Mouse (Mus musculus) heart, adult 9 months (tissue): ENCODE results near the gene Fbxl16.
A peak's percentile ranks its signal among the peaks of the same experiment; 100 is the strongest.

Source experiments
- DNase-seq, 2 experiments: peaks; one replicate each; pipeline ENCODE4 v3.0.0; 2022; ENCODE audit warnings: low spot score in 2 of 2

Gene Fbxl16

DNA sequence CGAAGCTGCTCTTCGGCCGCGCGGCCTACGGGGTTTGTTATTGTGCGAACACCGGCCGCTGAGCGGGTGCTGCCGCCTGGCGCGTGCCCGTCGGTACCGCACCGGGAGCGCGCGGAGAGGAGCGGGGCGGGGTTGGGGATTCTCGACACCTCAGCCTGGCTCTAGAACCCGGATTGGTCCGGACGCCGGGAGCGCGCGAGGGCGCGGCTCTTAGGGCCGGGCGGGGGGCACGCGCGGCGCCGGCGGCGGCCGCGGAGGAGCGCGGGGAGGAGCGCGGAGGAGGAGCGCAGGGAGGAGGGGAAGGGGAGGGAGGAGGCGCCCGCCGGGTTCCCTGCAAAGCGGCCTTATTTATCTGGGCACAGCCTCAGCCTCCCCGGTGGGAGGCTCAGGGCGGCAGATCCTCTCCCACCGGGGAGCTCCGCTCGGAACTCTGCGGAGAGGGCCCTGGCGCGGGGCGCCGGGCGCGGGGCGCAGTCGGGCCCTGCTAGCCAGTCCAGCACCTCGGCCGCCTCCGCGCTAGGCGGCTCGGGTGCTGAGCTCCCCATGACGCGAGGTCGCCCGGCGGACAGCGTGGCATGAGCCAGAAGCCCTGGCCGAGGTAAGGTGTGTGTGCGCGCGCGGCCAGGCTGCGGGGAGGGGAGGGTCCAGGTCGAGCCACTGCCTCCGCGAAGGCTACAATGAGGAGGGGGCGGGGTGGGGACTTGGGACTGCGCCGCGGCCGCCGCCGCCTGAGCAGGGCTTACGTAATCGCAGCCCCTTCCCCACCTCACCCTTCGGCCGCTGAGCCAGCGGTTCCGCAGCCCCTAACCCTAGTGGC lies at the start of gene Fbxl16:
Gene Fbxl16 (plus strand): TSS at position 297 of the 817 bp plus-strand sequence.
- peak; percentile 62 to 66 for DNase-seq

DNA sequence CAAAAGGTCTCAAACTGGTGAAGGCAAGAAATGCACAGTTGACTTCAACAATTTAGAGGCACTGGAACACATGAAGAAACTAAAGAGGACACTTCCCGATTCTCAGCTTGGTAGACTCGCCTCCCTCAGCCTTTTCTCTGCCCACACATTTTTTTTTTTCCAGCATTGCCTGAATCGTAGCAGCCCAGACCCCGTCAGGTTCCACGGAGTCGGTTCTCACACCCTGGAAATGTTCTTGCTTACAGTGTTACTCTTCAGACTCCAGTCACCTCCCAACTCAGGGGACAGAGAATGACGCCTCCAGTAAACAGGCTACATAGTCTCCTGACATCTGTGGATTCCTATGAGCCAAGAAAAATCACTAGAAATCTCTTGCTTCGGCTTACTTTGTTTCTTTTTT lies 48.7 kb upstream of the Fbxl16 start:
- no peak for DNase-seq

DNA sequence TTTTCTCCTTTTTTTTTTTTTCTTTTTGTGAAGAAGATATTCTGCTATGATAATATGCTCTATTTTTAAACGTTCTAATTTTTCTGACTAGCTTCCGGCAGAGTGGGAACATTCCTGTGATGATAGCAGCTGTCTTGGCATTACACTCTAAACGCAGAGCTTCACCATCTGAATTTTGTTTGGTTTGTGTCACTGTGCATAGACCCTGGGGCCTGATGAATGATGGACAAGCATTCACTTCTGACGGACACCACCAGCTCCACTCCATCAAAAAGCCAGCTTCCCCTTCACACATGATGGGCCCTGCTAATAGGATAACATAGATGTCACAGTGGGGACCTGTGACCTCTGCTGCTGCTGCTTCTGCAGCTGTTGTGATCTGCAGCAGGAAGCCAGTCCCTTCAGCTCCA lies 47.3 kb upstream of the Fbxl16 start:
- DNase-seq: no peak

DNA sequence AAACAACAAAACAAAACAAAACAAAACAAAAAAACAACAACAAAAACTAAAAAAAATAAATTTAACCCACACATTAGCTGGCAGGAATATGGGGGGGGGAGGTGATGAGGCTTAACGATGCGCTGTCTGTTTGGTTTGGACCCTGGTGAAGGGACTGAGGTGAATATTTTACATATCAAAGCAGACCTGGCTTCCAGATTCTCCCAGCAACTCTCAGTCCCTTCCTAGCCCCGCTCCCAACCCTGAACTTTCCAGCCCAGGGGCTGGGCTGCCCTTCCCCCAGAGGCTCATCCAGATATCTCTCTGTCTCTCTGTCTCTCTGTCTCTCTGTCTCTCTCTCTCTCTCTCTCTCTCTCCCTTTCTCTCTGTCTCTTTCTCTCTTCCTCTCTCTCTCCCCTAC lies 46.3 kb upstream of the Fbxl16 start:
- DNase-seq: no peak

DNA sequence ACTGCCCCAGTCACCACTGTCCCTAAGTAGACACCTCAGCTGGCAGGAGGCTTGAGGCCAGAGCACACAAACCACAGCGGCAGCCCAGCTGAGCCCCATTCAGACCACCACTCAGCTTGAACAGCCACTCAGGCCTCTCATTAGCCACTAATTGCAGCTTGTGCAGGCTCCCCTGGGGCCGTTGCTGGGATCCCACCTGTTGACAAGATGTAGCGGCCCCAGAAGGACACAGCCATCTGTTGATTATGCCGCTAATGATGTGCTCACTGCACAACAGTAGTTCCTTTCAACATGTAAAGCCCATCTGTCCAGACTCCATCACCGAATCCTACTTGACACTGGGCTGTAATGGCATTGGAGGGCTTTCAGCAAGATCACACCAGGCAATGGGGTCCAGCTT lies 43.0 kb upstream of the Fbxl16 start:
- no peak for DNase-seq

DNA sequence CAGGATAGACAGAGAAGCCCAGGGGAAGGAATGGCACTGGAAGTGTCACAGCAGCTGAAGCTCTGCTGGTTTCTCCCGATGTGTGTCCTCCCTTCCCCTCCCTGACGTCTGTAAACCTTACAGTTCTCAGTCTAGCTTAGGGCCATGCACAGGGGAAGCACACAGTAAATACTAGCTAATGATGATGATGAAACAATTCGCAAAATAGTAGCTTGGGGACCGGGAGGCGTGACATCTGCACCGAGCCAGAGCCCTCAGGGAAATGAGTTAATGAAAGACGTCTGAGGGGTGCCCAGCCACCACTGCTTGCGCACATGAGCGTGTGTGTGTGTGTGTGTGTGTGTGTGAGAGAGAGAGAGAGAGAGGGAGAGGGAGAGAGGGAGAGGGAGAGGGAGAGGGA lies 39.6 kb upstream of the Fbxl16 start:
- no peak for DNase-seq

DNA sequence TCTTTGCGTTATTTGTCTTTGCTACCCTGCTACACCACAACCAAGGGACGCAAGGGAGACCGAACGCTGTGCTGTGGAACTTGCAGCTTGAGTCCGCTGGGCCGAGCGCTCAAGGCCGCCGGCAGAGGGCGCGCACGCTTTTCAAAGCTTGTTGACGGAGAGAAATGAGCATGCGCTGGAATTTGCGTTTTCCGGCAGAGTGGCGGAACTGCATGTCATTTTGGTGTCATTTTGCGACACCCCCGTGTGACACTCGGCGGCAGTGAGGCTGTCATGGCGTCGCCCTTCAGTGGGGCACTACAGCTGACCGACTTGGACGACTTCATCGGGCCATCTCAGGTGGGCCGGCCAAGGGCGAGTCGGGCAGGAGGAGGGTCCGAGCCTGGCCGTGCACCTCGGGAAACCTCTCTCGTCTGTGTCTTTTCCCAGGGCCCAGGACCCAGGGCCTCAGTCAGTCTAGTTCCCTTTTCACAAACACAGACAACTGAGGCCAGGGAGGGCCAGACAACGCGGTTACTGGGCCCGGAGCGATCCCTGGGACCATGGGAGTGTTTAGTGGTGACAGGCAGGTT lies 35.2 kb upstream of the Fbxl16 start, which contains the start of gene Narfl:
Gene Narfl (plus strand): TSS at position 228 of the 572 bp plus-strand sequence.
- peak; percentile 90 to 96 for DNase-seq

DNA sequence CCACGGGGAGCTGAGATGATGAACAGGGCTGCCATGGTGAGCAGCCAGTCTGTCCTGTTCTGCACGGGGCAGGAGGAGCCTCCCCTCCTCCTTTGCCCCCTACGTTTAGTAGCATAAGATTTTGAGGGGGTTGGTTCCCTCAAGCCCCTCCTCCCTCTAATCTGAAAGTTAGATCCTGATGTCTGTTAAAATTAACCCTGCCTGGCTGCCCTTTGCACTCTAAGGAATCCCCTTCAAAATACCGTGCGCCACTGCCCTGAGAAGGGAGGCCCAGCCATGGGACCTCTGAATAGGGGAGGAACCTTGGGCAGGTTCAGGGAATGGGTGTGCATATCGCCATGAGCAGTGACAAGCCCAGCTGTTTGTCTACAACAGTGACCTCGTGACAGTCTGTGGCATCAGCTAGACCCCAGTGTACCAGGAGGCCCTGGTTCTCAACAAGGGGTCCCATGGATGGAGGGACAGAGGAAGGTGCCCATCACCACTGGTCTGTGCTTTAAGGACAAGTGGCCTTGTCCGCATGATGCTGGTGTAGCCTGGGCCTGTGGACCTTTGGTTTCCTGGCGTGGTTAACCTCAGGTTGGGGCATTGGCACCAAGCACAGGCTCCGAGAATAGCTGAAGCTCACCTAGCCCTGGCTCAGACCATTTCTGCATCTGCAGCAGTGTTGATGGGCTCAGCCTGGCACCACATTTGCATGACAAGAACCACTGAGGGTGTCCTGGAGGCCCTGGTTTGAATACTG lies 33.4 kb upstream of the Fbxl16 start:
- DNase-seq: no peak

DNA sequence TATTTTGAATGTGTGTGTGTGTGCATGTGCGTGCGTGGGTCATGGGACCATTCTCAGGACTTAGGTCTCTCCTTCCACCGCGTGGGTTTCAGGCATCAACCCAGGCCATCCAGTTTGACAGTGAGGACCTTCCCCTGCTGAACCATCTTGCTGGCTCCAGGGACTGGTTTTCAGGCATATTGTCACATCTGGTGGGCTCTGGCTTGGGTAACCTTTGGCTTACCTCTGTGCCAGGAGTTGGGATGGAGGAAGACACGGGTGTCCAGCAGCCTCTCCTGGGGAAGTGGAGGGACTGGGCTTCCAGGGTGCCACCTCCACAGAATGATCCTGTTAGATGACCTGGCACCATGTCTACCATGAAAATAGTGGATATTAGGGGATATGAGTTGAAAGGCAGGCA lies 30.9 kb upstream of the Fbxl16 start:
- DNase-seq: no peak

DNA sequence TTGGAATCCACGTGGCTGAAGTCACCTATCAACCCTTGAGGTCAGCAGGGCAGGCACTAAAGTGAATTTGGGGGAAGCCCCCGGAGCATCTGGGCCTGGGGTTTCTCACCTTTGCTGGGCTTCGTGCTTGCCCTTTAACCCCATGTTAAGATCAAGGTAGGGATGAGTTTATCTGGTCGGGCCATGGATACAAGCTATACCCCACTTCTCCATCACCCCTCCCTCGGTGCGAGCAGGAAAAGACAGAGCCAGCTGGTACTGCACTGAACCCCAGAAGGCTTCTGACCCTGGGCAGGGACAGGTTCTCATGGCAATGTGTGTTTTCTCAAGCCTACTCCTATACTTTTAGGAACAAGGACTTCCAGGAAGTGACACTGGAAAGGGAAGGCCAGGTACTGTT lies 27.5 kb upstream of the Fbxl16 start:
- no peak for DNase-seq

DNA sequence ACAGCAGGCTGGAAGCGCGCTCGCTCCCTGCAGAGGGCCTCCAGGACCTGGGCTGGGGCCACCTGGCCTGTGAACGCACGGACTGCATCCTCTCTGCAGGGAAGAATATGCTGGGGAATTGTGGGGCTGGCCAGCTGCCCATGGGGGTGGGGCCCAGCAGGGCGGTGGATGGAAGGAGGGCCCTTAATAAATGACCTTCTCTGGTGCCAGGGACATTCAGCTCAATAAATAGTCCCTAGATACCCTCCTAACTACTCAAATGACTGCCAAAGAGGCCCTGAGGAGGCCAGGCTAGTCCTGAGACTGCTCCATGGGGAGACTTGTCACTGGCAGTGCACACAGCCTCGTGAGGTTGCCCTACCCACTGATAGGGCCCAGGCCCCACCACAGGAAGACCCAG lies 25.8 kb upstream of the Fbxl16 start:
- DNase-seq: peak; percentile 50 to 56

DNA sequence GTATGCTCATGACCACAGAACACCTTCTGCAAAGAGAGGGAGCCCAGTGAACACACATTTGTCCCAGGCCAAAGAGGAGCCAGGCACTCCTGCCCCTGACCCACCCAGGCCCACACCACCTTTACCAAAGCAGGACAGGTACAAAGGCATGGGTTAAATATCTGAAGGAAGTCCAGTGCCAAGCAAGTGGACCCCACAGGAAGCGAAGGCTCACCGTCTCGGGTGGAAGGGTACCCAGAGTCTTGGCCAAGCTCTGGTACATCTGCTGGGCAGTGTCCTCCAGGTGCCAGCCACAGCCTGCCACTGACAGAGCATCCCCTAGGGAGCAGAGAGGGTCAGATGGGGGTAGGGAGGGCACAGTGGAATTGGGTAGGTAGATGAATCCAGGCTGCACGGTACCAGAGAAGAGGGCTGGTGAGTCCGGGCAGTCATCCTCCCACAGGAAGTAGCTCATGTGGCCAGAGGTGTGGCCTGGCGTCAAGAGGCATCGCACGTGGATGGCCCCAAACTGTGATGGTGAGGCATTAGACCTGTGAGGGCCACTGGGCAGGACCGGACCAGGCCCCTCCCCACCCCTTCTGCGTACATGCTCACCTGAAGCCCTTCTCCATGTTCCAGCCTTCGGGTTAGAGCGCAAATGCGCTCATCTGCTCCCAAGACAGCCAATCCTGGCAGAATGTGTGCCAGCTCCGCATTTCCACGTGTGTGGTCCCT lies 24.9 kb upstream of the Fbxl16 start:
- DNase-seq: no peak

DNA sequence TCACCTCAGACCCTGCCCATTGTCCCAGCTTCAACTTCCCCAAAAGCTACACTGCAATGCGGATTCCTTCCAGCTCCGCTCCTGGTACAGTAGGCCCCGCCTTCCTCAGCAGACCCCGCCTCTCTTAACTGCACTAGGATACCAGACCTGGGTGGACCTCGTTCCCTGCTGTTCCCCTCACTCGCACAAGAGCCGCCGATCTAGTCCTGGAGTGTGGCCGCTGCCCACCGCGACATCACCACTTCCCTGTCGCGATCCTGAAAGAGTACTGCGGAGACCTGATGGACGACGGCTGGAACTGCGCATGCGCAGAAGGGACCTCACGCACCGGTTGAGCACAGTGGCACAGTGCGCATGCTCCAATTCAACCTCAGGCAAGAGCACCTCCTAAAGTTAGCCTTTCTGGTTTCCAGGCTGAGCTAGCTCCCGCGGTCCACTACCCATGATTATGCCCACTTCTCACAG lies 23.6 kb upstream of the Fbxl16 start, which contains the start of gene Haghl:
Gene Haghl (minus strand): TSS at position 393 of the 465 bp plus-strand sequence.
- peak; percentile 95 to 97 for DNase-seq

DNA sequence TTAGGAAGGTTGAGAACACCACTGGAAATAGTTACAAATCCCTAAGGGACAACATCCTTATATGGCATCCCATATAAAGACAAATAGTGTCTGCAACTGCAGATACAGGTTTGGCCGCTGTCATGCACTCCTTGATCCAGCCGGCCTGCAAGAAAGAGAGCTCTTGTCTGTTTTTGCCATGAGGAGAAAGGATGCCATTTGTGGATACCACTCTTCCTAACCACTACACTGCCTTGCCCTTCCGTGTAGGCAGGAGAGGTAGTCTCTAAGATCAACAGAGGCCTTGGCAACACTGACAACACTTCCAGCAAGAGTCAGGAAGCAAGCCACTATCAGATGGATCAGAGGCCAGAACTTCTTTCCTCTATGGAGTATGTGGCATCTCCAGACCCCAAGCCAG lies 22.6 kb upstream of the Fbxl16 start, which contains the start of gene Ccdc78:
Gene Ccdc78 (plus strand): TSS at position 301 of the 400 bp plus-strand sequence.
- no peak for DNase-seq

DNA sequence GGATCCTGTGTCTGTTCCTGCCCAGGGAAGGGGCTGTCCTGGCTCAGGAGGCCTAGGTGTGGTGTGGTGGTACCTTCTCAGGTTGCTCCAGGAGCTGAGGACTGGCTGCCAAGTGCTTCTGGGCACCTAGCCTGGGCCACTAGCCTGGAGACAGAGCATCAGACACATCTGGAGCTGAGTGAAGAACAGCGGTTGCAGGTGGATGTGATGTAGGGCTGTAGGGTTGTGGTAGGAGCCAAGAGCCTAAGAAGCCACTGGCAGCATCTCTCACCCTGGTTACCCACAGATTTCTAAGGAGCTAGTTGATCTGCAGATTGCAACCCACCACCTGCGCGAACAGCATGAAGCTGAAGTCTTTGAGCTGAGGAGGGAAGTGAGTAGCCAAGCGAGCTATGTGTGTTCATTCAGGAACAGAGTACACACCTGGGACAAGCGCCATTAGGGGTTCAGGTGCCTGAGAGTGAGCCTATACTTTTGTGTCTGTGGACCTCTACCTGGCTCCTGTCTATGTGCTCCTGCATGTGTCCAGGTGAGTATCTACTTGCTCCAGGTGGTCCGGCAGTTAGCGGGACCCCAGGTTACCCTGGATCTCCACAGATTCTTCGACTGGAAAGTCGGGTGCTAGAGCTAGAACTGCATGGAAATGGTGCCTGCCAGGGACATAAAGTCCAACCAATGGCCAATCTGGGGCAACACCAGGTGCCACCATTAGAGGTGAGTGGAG lies 21.9 kb upstream of the Fbxl16 start:
- DNase-seq: no peak

DNA sequence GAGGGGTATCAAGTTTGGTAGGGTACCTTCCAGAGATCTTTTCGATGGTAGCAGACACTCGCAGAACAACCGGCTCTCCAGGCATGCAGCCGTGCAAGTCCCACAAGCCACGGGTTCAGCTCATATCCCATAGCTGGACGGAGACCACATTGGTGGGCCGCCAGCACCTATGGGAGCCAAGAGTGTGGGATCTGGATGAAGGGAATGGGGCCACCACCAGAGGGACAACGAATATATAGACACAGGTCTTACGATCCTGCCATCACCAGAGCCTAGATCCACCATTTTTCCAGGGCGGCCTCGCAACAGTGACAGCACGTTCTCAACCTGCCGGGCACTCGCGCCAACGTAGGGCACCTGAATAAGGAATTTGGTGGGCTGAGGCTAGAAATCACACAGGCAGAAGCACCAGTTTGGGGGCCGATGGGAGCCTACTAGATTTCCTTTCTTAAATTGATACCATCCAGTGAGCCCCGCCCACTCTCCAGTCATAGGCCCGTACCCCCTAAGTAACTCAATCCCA lies 17.5 kb upstream of the Fbxl16 start:
- DNase-seq: no peak

DNA sequence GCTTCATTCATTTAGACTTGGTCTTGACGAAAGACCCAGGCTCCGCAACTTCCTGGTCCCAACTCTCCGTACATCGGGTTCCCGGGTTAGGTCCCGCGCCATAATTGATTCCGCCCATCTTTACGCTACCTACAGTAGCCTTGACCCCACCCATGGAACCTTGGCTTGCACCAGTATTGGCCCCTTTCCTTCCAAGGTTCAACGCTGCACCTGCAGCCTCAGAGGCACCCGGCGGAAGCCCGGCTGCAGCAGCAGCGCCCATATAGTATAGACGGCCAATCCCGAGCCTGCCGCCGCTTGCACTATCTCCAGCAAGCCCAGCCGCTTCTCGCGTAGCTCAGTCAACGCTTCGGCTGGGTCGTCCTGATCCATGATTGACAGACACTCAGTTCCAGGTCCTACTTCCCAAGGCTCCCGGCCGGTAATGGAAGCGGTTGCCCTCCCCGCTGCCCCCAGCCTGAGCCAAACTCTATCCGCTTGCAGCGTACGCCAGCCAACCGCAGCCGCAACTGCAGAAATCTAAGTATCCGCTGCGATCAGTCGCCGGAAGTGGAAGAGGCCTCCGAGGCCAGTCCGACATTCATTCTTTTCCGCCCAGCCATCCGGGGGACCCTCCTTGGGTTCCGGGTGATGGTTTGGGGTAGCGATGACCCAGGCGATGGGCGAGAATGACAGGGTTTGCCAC lies 16.9 kb upstream of the Fbxl16 start:
- DNase-seq: peak; percentile 82 to 83

DNA sequence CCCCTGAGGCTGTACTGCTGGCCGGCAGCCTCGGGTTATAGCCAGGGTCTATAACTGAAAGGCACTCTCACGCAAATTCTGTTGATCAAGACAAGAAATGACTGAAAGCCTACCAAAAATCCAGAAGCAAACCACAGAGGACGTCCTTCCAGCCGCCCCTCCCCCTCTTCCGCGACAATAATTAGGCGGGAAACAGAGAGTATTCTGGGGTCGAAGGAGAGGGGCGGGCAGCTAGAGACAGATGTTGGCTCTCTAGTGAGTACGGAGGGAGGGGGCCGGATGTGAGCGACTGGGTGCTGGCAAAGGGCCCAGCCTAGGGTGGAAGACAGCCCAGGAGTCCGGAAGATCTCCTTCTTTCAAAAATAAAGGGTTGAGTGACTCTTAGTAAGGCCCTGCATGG lies 16.3 kb upstream of the Fbxl16 start, which contains the start of gene Fam173a:
Gene Fam173a (minus strand): TSS at position 287 of the 400 bp plus-strand sequence.
- peak; percentile 81 to 89 for DNase-seq

DNA sequence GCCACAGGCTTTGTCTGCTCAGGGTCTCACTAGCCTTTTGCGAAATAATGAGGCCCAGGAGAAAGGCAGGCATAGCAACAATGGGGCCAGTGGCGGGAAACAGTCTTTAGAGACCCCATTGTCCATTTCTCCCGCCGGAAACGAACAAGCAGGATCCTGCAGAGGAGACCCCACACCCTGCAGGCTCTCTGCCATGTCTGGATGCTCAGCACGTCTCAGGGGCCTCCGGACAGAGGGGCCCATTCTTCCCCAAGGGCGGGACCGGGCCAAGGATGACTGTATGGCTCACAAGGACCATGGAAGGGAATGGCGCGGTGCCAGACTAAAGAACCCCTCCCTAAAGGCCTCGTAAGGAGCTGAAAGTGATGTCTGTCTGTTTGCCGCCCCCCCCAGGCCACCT lies 14.7 kb upstream of the Fbxl16 start:
- no peak for DNase-seq

DNA sequence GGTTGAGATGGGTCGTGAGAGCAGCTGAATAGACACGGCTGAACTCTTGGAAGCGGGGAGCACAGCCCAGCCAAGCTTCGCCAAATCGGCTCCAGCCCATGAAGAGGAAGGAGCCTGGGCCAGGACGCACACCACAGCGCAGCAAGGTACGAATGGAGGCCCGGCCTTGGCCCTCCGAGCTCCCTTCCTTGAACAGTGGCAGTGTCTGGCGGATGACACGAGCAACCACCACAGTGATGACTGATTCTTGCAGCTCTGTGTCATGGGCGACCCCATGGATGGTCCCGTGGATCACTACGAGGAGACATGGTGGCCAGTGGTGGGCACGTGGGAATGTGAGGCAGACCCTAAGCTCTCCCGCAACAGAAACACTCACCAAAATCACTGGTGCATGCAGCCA lies 13.9 kb upstream of the Fbxl16 start:
- no peak for DNase-seq
